Mouse (Mus musculus) hindbrain, embryonic 16.5 days (tissue): ENCODE results near the gene Cdnf. TPM values are rescaled to one million over a fixed set of nuclear protein-coding genes. Genes with fewer than 3 reads are reported as not detected.

Experiments used
- ATAC-seq: fragments of 200-750 bp; cut with Nextera tagmentation; 2 replicates; pipeline ENCODE4 v1.8.0; 2017; ENCODE audit warnings: moderate TSS enrichment, moderate library complexity
- H3K27ac ChIP-seq: fragments of 300-500 bp; sonication (generic); 2 replicates; pipeline ENCODE4 v1.5.1; 2014; ENCODE audit warnings: low read depth, mild to moderate bottlenecking, control low read depth, low read length, moderate library complexity
- H3K27me3 ChIP-seq: fragments of 300-500 bp; sonication (generic); replicated peaks from 2 replicates; pipeline ENCODE4 v1.6.1; 2014; ENCODE audit warnings: low read length; ENCODE audit not compliant: control insufficient read depth, insufficient read depth
- H3K36me3 ChIP-seq: fragments of 300-500 bp; sonication (generic); 2 replicates; pipeline ENCODE4 v1.6.1; 2014; ENCODE audit warnings: mild to moderate bottlenecking, low read length, moderate library complexity, mixed read lengths; ENCODE audit not compliant: control insufficient read depth, insufficient read depth
- H3K4me1 ChIP-seq: fragments of 300-500 bp; sonication (generic); 2 replicates; pipeline ENCODE4 v1.6.1; 2014; ENCODE audit warnings: low read depth, low read length; ENCODE audit not compliant: control insufficient read depth, insufficient read depth
- H3K4me2 ChIP-seq: fragments of 300-500 bp; sonication (generic); 2 replicates; pipeline ENCODE4 v1.6.1; 2014; ENCODE audit warnings: mild to moderate bottlenecking, low read length, control low read depth, moderate library complexity
- H3K4me3 ChIP-seq: fragments of 300-500 bp; sonication (generic); 2 replicates; pipeline ENCODE4 v1.5.1; 2014; ENCODE audit warnings: mild to moderate bottlenecking, low read length, control low read depth, moderate library complexity
- H3K9ac ChIP-seq: fragments of 300-500 bp; sonication (generic); 2 replicates; pipeline ENCODE4 v1.6.1; 2014; ENCODE audit warnings: low read depth, mild to moderate bottlenecking, control low read depth, low read length, moderate library complexity
- H3K9me3 ChIP-seq: fragments of 300-500 bp; sonication (generic); 2 replicates; pipeline ENCODE4 v1.6.1; 2014; ENCODE audit warnings: mild to moderate bottlenecking, low read length, moderate library complexity; ENCODE audit not compliant: control insufficient read depth
- WGBS: fragments of 180-500 bp; shearing (Covaris S2); extraction: QIAGEN DNeasy Blood & Tissue Kit; methylation state at CpG from one replicate; pipeline ENCODE4 v1.1.7; 2014; 5-methylcytosine and 5-hydroxymethylcytosine counted together
- polyA plus RNA-seq: library from polyadenylated mRNA; unstranded; fragments of >200 nt; fragmentation: Nextera tagmentation; extraction: Ambion mirVana; gene quantifications from 2 replicates; pipeline ENCODE4 v1.2.1, GENCODE M21; 2015

Gene Cdnf
- polyA plus RNA-seq, 1 experiment from 2014 or later: 0.41 TPM

DNA sequence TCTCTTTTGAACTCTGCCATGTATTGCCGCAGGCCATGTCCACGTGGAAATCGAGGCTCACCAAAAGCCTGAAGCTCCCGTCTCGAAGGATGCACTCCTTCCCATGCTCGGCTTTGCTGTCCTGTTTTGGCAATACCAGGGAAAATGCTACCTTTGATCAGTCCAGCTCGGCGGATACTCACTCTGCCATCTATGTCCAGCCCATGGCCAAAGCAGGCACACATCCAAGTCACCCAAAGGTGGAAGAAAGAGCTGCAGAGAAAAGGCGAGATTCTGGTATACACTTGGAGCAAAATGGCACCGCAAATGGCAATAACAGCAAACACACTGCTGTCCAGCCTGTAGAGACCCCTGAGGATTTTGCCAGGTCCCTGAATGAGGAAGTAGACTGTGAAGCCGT lies 57.8 kb downstream of the Cdnf start:
- ATAC-seq: no peak
- Histone ChIP-seq H3K36me3 (no peaks in the 10 kb centered on the region), H3K4me1 (no peaks in the 10 kb centered on the region), H3K27me3 (no peaks in the 10 kb centered on the region), H3K27ac (no peak overlapping the region), H3K9ac (no peak overlapping the region), H3K4me3 (no peak overlapping the region), H3K4me2 (no peak overlapping the region), H3K9me3 (no peaks in the 10 kb centered on the region)
- WGBS: 89% methylated on average over 11 of the region's 11 CpGs

DNA sequence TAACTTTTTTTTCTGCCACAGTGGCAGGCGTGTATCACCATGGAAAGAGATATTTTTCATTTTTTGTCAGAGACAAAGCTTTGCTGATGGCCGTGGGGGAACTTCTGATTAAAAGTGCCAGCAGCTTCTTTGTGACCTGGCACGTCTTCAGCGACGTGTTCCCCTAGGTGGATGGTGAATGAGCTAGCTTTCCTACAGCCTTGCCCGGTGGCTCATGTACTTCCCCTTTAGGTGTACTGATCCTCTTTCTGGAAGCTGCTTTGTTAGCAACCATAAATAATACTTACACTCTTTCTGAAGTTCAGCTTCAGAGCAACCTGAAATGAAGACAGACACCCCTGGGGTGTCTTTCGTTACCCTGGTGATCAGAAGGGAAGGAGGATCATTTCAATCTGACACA lies 61.1 kb downstream of the Cdnf start:
- Histone ChIP-seq H3K9ac (no peak overlapping the region), H3K4me1 (no peaks in the 10 kb centered on the region), H3K36me3 (no peaks in the 10 kb centered on the region), H3K9me3 (no peaks in the 10 kb centered on the region), H3K4me3 (no peak overlapping the region), H3K27me3 (no peaks in the 10 kb centered on the region), H3K4me2 (no peak overlapping the region), H3K27ac (no peak overlapping the region)
- no peak for ATAC-seq
- WGBS: 76% methylated on average over 7 of the region's 7 CpGs

DNA sequence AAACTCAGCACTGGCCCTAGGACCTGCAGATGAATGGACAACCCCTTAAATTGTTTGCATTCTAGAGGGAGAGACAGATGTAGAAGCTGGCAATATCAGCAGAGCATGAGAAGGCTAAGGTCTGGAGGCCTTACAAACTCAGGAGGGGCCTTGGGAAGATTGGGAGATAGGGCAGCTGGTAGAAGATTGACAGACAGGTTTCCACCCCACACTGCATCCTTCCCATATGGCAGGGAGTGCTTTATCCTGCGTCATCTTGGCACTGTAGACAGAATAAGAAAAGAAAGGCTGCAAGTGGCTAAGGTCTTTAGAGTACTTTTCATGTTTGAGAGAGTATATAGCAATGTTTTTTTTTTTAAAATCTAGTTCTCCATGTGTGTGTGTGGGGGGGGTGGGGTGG lies 62.3 kb downstream of the Cdnf start:
- Histone ChIP-seq H3K27me3 (no peaks in the 10 kb centered on the region), H3K9ac (no peak overlapping the region), H3K36me3 (no peaks in the 10 kb centered on the region), H3K9me3 (no peaks in the 10 kb centered on the region), H3K27ac (no peak overlapping the region), H3K4me3 (no peak overlapping the region), H3K4me1 (no peaks in the 10 kb centered on the region), H3K4me2 (no peak overlapping the region)
- WGBS: 93% methylated on average over 1 of the region's 1 CpGs
- ATAC-seq: no peak

Other genes with a start within 250 kb of the Cdnf start
- 108 and 112 TPM in 2 replicates for gene Nmt2, start 228.8 kb upstream of the Cdnf start, polyA plus RNA-seq
- 10.4 and 13.3 TPM in 2 replicates for gene Rpp38, start 180.4 kb upstream of the Cdnf start, polyA plus RNA-seq
- 3.4 and 4.6 TPM in 2 replicates for gene Acbd7, start 176.9 kb upstream of the Cdnf start, polyA plus RNA-seq
- gene Olah, start 115.8 kb upstream of the Cdnf start, polyA plus RNA-seq: 0.10 TPM in 2 replicates
- 6.1 and 6.7 TPM in 2 replicates for gene Meig1, start 90.4 kb upstream of the Cdnf start, polyA plus RNA-seq
- gene Dclre1c, start 88.9 kb upstream of the Cdnf start, polyA plus RNA-seq: 6.7 and 6.9 TPM in 2 replicates
- gene Suv39h2, start 38.0 kb upstream of the Cdnf start, polyA plus RNA-seq: 7.0 and 8.5 TPM in 2 replicates
- 5.8 and 8.2 TPM in 2 replicates for gene Gm45902, start 240 bp upstream of the Cdnf start, polyA plus RNA-seq
- gene Hspa14, start 216 bp upstream of the Cdnf start, polyA plus RNA-seq: 64.7 and 66.7 TPM in 2 replicates
- gene Fam107b, start 57.5 kb downstream of the Cdnf start, polyA plus RNA-seq: 27.0 and 34.0 TPM in 2 replicates